ENCODE assay signal across 10 mouse cellular contexts in the genomic region with DNA sequence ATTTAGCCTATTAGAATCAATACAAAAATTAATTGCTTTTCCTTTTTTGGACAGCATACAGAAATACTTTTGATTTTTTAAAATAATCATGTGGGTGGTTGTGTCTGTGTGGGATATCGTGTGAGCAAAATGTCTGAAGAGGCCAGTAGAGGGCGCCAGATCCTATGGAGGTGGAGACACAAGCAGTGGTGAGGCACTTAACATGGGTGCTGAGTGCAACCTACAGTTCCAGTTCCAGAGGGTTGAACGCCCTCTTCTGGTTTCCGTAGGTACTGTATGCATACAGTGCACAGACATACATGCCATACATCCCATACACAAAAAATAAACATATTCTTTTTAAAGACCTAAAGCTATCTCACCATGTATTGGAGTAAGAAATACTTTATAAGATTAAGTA.
A peak's percentile ranks its signal among the peaks of the same experiment; 100 is the strongest.
DNase-seq lines count a peak whose midpoint lies in the region; ATAC-seq and TF ChIP-seq lines count a peak whose summit lies in the region.
"Had no signal": no experiment of that assay in that cellular context is flagged by ENCODE, and none has a peak within 500 bp of the region (broad histone marks: within the 10 kb centered on the region; RNA-seq: fewer than 3 reads in every experiment).

No protein-coding gene starts in this region.

- no peak overlapping the region for H3K27ac ChIP-seq in heart, embryonic 10.5 days
- no peak overlapping the region for H3K27ac ChIP-seq in embryonic facial prominence, embryonic 11.5 days (replicated peaks; ENCODE audit: low read depth, low read length)
- H3K27ac ChIP-seq in testis, adult 2 months (ENCODE audit: control insufficient read depth, insufficient read depth, low read depth, low read length), result no peak overlapping the region
- H3K27ac ChIP-seq: embryonic facial prominence, embryonic 12.5 days; macrophage had no signal

- no peak overlapping the region for H3K9ac ChIP-seq in embryonic facial prominence, embryonic 11.5 days (replicated peaks; ENCODE audit: low read length)
- H3K9ac ChIP-seq: embryonic facial prominence, embryonic 12.5 days had no signal

- no peak overlapping the region for H3K4me2 ChIP-seq in embryonic facial prominence, embryonic 11.5 days (ENCODE audit: low read depth, low read length)
- H3K4me2 ChIP-seq: embryonic facial prominence, embryonic 12.5 days had no signal

- WGBS in heart, embryonic 10.5 days, result 35% methylated on average over 4 of the region's 4 CpGs
- WGBS in embryonic facial prominence, embryonic 11.5 days, result 51% methylated on average over 4 of the region's 4 CpGs

- no peak for TF ChIP-seq POLR2A in testis, adult 2 months (IDR thresholded peaks at IDR 0.05; ENCODE audit: control insufficient read depth, low read depth, low read length)

- ATAC-seq in embryonic facial prominence, embryonic 11.5 days (replicated peaks; ENCODE audit: insufficient number of reproducible peaks, low FRiP score, low TSS enrichment, low read depth), result no peak

- DNase-seq in heart, embryonic 10.5 days (ENCODE audit: low spot score), result peak; percentile 75
- DNase-seq in heart, adult 11 months, result no peak
- DNase-seq in CD4-positive, CD25-positive, alpha-beta regulatory T cell, adult 2 months (ENCODE audit: low read depth, low spot score), result peak; percentile 81
- peak; percentile 77 for DNase-seq in adrenal gland, postnatal 14 days
- peak; percentile 62 for DNase-seq in embryonic facial prominence, embryonic 11.5 days (ENCODE audit: low spot score)
- peak; percentile 43 to 83 for DNase-seq in kidney, postnatal 36 days
- peak; percentile 33 to 56 for DNase-seq in lung, postnatal 4 days

- H3K4me1 ChIP-seq in heart, embryonic 10.5 days, result no peaks in the 10 kb centered on the region
- no peaks in the 10 kb centered on the region for H3K4me1 ChIP-seq in embryonic facial prominence, embryonic 11.5 days (ENCODE audit: control insufficient read depth, insufficient read depth, low read length)
- H3K4me1 ChIP-seq in testis, adult 2 months (ENCODE audit: control insufficient read depth, insufficient read depth, low read length), result no peaks in the 10 kb centered on the region
- H3K4me1 ChIP-seq: embryonic facial prominence, embryonic 12.5 days had no signal

- H3K36me3 ChIP-seq in heart, embryonic 10.5 days, result no peaks in the 10 kb centered on the region
- no peaks in the 10 kb centered on the region for H3K36me3 ChIP-seq in embryonic facial prominence, embryonic 11.5 days (replicated peaks; ENCODE audit: control insufficient read depth, insufficient read depth, low read depth, low read length)
- H3K36me3 ChIP-seq in testis, adult 2 months (ENCODE audit: control insufficient read depth, insufficient read depth, low read length), result no peaks in the 10 kb centered on the region
- H3K36me3 ChIP-seq: embryonic facial prominence, embryonic 12.5 days had no signal

- no peaks in the 10 kb centered on the region; the same call in 1 of the 2 replicates for H3K27me3 ChIP-seq in heart, embryonic 10.5 days (ENCODE audit: insufficient read depth, poor library complexity, severe bottlenecking)
- no peaks in the 10 kb centered on the region for H3K27me3 ChIP-seq in embryonic facial prominence, embryonic 11.5 days (ENCODE audit: control insufficient read depth, insufficient read depth, low read length)
- no peaks in the 10 kb centered on the region for H3K27me3 ChIP-seq in testis, adult 2 months (ENCODE audit: control insufficient read depth, insufficient read depth, low read length)
- H3K27me3 ChIP-seq: embryonic facial prominence, embryonic 12.5 days had no signal

- H3K4me3 ChIP-seq in heart, embryonic 10.5 days, result no peak overlapping the region
- no peak overlapping the region for H3K4me3 ChIP-seq in embryonic facial prominence, embryonic 11.5 days (ENCODE audit: low read depth, low read length)
- H3K4me3 ChIP-seq in testis, adult 2 months (ENCODE audit: control insufficient read depth, low read depth, low read length), result no peak overlapping the region
- H3K4me3 ChIP-seq: embryonic facial prominence, embryonic 12.5 days had no signal

- peak; percentile 54; the same call in 1 of the 2 replicates for TF ChIP-seq CTCF in testis, adult 2 months (IDR thresholded peaks at IDR 0.05; ENCODE audit: control insufficient read depth, insufficient read depth, insufficient replicate concordance, low read depth, low read length)

- no peaks in the 10 kb centered on the region for H3K9me3 ChIP-seq in heart, embryonic 10.5 days
- H3K9me3 ChIP-seq in embryonic facial prominence, embryonic 11.5 days (replicated peaks; ENCODE audit: control insufficient read depth, low read length), result no peaks in the 10 kb centered on the region
- H3K9me3 ChIP-seq: embryonic facial prominence, embryonic 12.5 days had no signal
